Mouse (Mus musculus) neural tube, embryonic 15.5 days (tissue): ENCODE data around the gene Pde1a. TPM values are rescaled to one million over a fixed set of nuclear protein-coding genes. Genes with fewer than 3 reads are reported as not detected.

Experiments used
- ATAC-seq: fragments of 200-750 bp; cut with Nextera tagmentation; 2 replicates; pipeline ENCODE4 v1.8.0; 2017; ENCODE audit warnings: mild to moderate bottlenecking, moderate TSS enrichment, moderate library complexity; ENCODE audit not compliant: low FRiP score
- H3K27ac ChIP-seq: fragments of 300-500 bp; sonication (generic); replicated peaks from 2 replicates; pipeline ENCODE4 v1.5.1; 2015; ENCODE audit warnings: mild to moderate bottlenecking, inconsistent platforms
- H3K27me3 ChIP-seq: fragments of 300-500 bp; sonication (generic); replicated peaks from 2 replicates; pipeline ENCODE4 v1.6.1; 2015; ENCODE audit warnings: inconsistent platforms
- H3K36me3 ChIP-seq: fragments of 300-500 bp; sonication (generic); 2 replicates; pipeline ENCODE4 v1.6.1; 2015; ENCODE audit warnings: inconsistent platforms
- H3K4me1 ChIP-seq: fragments of 300-500 bp; sonication (generic); 2 replicates; pipeline ENCODE4 v1.6.1; 2015; ENCODE audit warnings: inconsistent platforms
- H3K4me2 ChIP-seq: fragments of 300-500 bp; sonication (generic); 2 replicates; pipeline ENCODE4 v1.6.1; 2015; ENCODE audit warnings: inconsistent platforms, mild to moderate bottlenecking, moderate library complexity
- H3K4me3 ChIP-seq: fragments of 300-500 bp; sonication (generic); replicated peaks from 2 replicates; pipeline ENCODE4 v1.5.1; 2015; ENCODE audit warnings: mild to moderate bottlenecking, inconsistent platforms
- H3K9ac ChIP-seq: fragments of 300-500 bp; sonication (generic); replicated peaks from 2 replicates; pipeline ENCODE4 v1.6.1; 2015; ENCODE audit warnings: mild to moderate bottlenecking, inconsistent platforms
- H3K9me3 ChIP-seq: fragments of 300-500 bp; sonication (generic); replicated peaks from 2 replicates; pipeline ENCODE4 v1.6.1; 2016; ENCODE audit warnings: inconsistent platforms
- WGBS: fragments of 180-500 bp; shearing (Covaris S2); methylation state at CpG from one replicate; pipeline ENCODE4 v1.1.7; 2015; ENCODE audit warnings: mixed read lengths; 5-methylcytosine and 5-hydroxymethylcytosine counted together
- polyA plus RNA-seq: library from polyadenylated mRNA; unstranded; fragments of >200 nt; fragmentation: Nextera tagmentation; extraction: Ambion mirVana; gene quantifications from 2 replicates; pipeline ENCODE4 v1.2.1, GENCODE M21; 2015

The Pde1a gene
- polyA plus RNA-seq, 1 experiment from 2014 or later: 12.0 TPM

DNA sequence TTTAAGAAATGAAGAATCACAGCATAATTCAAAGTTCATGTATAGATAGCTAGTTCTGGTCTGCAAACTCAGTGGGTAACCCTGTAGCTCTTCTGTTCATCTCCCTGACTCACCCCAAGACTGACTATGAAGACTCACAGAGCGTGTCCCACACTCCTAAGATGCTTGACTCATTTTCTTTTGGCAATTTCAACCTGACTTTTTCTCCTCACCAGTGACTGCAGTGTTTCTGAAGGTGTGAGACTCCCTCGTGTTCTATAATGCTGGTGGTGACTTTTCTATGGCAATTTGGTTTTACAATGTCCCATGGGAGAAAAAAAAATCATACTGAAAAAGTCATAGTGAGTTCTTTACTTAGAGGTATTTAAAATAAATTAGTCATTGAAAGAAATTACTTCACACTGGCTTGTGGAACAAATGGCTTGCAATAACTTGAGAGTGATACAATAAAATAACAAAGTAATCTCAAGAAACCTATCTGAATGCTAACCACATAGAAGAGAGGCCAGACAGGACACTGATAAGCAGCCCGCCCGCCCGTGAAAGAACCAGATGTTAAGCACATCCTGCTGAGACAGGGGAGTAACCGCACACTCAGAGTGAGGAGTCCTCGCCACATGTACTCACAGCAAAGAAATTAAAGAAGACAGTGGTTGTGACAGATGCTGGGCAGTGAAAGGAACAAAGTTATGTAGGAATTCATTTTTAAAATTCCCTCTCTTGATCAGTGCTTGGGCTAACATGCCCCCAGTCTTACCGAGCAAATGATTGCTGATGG is 183.2 kb downstream of the Pde1a start:
- ATAC-seq: no peak
- WGBS: 57% methylated on average over 8 of the region's 8 CpGs
- H3K9me3 ChIP-seq: no peaks in the 10 kb centered on the region

DNA sequence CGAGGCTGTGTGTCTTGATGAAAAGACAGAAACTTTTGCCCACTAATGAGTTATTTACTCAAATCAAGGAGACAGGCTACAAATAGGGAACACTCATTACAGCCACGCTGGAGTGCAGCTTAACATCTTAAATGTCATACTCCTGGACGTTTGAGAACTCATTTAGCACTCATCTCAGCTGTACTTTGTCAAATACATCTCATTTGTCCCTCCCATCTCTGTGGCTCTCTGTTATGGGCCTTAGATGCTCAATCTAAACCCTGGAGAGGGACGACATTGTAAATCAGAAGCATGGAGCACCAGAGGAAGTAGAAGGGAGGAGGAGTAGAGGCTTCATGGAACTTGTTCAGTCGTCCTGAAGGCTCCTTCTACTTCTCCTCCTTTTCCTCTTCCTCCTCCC is 194.6 kb downstream of the Pde1a start:
- Histone ChIP-seq H3K4me3 (no peak overlapping the region), H3K4me1 (no peaks in the 10 kb centered on the region), H3K36me3 (no peaks in the 10 kb centered on the region), H3K9me3 (0 out of 2 replicates have a peak, but pooled peaks cover 2% of the 10 kb centered on the region), H3K27ac (no peak overlapping the region), H3K9ac (no peak overlapping the region), H3K27me3 (no peaks in the 10 kb centered on the region), H3K4me2 (no peak overlapping the region)
- WGBS: 69% methylated on average over 5 of the region's 5 CpGs
- no peak for ATAC-seq

More for the DNA sequence above, 183.2 kb downstream of the Pde1a start:
- H3K36me3 ChIP-seq: no peaks in the 10 kb centered on the region
- H3K4me3 ChIP-seq: no peak overlapping the region
- H3K4me2 ChIP-seq: no peak overlapping the region
- H3K27me3 ChIP-seq: no peaks in the 10 kb centered on the region
- no peak overlapping the region for H3K27ac ChIP-seq
- H3K9ac ChIP-seq: no peak overlapping the region
- no peaks in the 10 kb centered on the region for H3K4me1 ChIP-seq

- no peak for ATAC-seq
- no peak overlapping the region for H3K4me2 ChIP-seq
- no peaks in the 10 kb centered on the region for H3K27me3 ChIP-seq
- no peak overlapping the region for H3K27ac ChIP-seq
- peaks cover 6% of the 10 kb centered on the region; the same call in 1 of the 2 replicates for H3K4me1 ChIP-seq
- H3K4me3 ChIP-seq: no peak overlapping the region
- no peak overlapping the region for H3K9ac ChIP-seq
- no peaks in the 10 kb centered on the region for H3K9me3 ChIP-seq
- no peaks in the 10 kb centered on the region for H3K36me3 ChIP-seq
Observed at GRCm38 (mm10) chr2:79922356-79922755, 206.9 kb downstream of the Pde1a start.

- Histone ChIP-seq H3K4me3 (no peak overlapping the region), H3K9ac (no peak overlapping the region), H3K27me3 (no peaks in the 10 kb centered on the region), H3K36me3 (no peaks in the 10 kb centered on the region), H3K27ac (no peak overlapping the region), H3K9me3 (no peaks in the 10 kb centered on the region), H3K4me1 (peaks cover 6% of the 10 kb centered on the region; the same call in 1 of the 2 replicates), H3K4me2 (no peak overlapping the region)
- WGBS: 90% methylated on average over 4 of the region's 4 CpGs
- no peak for ATAC-seq
Observed at GRCm38 (mm10) chr2:79921375-79921774, 207.9 kb downstream of the Pde1a start.

GRCm38 (mm10) chr2:79920438-79920837 is 208.8 kb downstream of the Pde1a start:
- H3K4me3 ChIP-seq: no peak overlapping the region
- no peaks in the 10 kb centered on the region for H3K27me3 ChIP-seq
- no peak overlapping the region for H3K9ac ChIP-seq
- no peak overlapping the region for H3K4me2 ChIP-seq
- H3K9me3 ChIP-seq: no peaks in the 10 kb centered on the region
- H3K36me3 ChIP-seq: no peaks in the 10 kb centered on the region
- peaks cover 6% of the 10 kb centered on the region; the same call in 1 of the 2 replicates for H3K4me1 ChIP-seq
- no peak overlapping the region for H3K27ac ChIP-seq
- ATAC-seq: no peak
- 35% methylated on average over 4 of the region's 4 CpGs for WGBS

GRCm38 (mm10) chr2:79901841-79902510 is 227.3 kb downstream of the Pde1a start:
- WGBS: 85% methylated on average over 2 of the region's 2 CpGs
- Histone ChIP-seq H3K27me3 (no peaks in the 10 kb centered on the region), H3K36me3 (no peaks in the 10 kb centered on the region), H3K9ac (no peak overlapping the region), H3K4me1 (no peaks in the 10 kb centered on the region), H3K9me3 (no peaks in the 10 kb centered on the region), H3K27ac (no peak overlapping the region), H3K4me2 (no peak overlapping the region), H3K4me3 (no peak overlapping the region)
- no peak for ATAC-seq

DNA sequence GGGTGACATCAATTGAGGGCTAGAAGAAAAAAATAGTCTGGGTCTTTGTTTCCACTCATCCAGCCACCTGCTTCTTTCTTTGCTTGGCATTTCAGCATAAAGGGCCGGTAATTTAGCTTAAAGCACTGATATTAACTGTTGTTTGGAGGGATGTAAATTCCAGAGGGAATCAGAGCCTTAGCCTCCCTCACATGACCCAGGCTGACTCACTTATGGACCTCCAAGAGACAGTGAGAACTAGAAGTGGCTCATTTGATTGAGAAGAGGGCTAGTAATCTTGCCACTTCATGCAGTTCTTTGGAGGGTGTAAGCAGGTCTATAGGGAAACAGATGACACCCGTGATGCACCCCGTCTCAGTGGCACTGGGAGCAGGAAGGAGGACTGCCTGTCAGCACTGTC is 230.7 kb downstream of the Pde1a start:
- Histone ChIP-seq H3K4me2 (no peak overlapping the region), H3K27ac (no peak overlapping the region), H3K36me3 (no peaks in the 10 kb centered on the region), H3K9ac (no peak overlapping the region), H3K4me3 (no peak overlapping the region), H3K4me1 (no peaks in the 10 kb centered on the region), H3K27me3 (no peaks in the 10 kb centered on the region), H3K9me3 (no peaks in the 10 kb centered on the region)
- no peak for ATAC-seq
- WGBS: 32% methylated on average over 3 of the region's 3 CpGs

DNA sequence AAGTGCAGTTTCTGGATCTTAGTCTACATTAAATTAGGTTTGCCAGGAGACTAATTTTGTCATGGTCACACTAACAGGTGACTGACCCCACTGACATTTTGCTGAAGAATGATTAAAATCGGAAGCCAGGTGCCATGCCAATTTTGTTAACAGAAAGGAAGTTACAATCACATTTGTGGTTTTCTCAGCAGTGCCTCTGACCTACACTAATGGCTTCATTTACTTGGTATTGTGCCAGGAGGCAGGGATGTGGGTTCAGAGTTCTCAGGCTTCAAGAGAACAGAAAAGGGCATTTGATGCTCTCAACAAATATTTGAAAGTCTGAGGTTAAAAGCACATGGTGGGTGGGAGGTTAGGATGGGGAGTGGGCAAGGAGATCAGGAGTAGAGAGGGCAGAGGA is 236.4 kb downstream of the Pde1a start:
- no peak overlapping the region for H3K27ac ChIP-seq
- no peak overlapping the region for H3K4me3 ChIP-seq
- H3K36me3 ChIP-seq: no peaks in the 10 kb centered on the region
- WGBS: 89% methylated on average over 1 of the region's 1 CpGs
- H3K4me2 ChIP-seq: no peak overlapping the region
- H3K9ac ChIP-seq: no peak overlapping the region
- no peaks in the 10 kb centered on the region for H3K9me3 ChIP-seq
- no peak for ATAC-seq
- no peaks in the 10 kb centered on the region for H3K4me1 ChIP-seq
- H3K27me3 ChIP-seq: no peaks in the 10 kb centered on the region

GRCm38 (mm10) chr2:79891760-79892570 is 237.3 kb downstream of the Pde1a start:
- Histone ChIP-seq H3K9ac (no peak overlapping the region), H3K27ac (no peak overlapping the region), H3K4me3 (no peak overlapping the region), H3K4me1 (no peaks in the 10 kb centered on the region), H3K36me3 (no peaks in the 10 kb centered on the region), H3K27me3 (no peaks in the 10 kb centered on the region), H3K4me2 (no peak overlapping the region), H3K9me3 (no peaks in the 10 kb centered on the region)
- 80% methylated on average over 5 of the region's 5 CpGs for WGBS
- ATAC-seq: no peak

- H3K4me1 ChIP-seq: no peaks in the 10 kb centered on the region
- no peak overlapping the region for H3K4me2 ChIP-seq
- 86% methylated on average over 8 of the region's 8 CpGs for WGBS
Observed at GRCm38 (mm10) chr2:79890726-79891125, 238.5 kb downstream of the Pde1a start.

GRCm38 (mm10) chr2:79883631-79884350 is 245.5 kb downstream of the Pde1a start:
- Histone ChIP-seq H3K27me3 (no peaks in the 10 kb centered on the region), H3K9me3 (no peaks in the 10 kb centered on the region), H3K36me3 (no peaks in the 10 kb centered on the region), H3K4me2 (no peak overlapping the region), H3K9ac (no peak overlapping the region), H3K4me3 (no peak overlapping the region), H3K4me1 (no peaks in the 10 kb centered on the region), H3K27ac (no peak overlapping the region)
- peak; percentile 59; the same call in 1 of the 2 replicates for ATAC-seq
- WGBS: 65% methylated on average over 6 of the region's 6 CpGs

More at GRCm38 (mm10) chr2:79890726-79891125, 238.5 kb downstream of the Pde1a start:
- H3K4me3 ChIP-seq: no peak overlapping the region
- no peak overlapping the region for H3K27ac ChIP-seq
- ATAC-seq: no peak
- no peak overlapping the region for H3K9ac ChIP-seq
- no peaks in the 10 kb centered on the region for H3K27me3 ChIP-seq
- H3K36me3 ChIP-seq: no peaks in the 10 kb centered on the region
- no peaks in the 10 kb centered on the region for H3K9me3 ChIP-seq
